Mouse (Mus musculus): ENCODE measurements around the gene Trabd2b.
A peak's percentile ranks its signal among the peaks of the same experiment; 100 is the strongest.

The Trabd2b gene

GRCm38 (mm10) chr4:114652400-114652799, 245.9 kb downstream of the Trabd2b start:
- peak; percentile 56 for DNase-seq

GRCm38 (mm10) chr4:114657933-114658332, 251.4 kb downstream of the Trabd2b start:
- DNase-seq, result no peak

DNA sequence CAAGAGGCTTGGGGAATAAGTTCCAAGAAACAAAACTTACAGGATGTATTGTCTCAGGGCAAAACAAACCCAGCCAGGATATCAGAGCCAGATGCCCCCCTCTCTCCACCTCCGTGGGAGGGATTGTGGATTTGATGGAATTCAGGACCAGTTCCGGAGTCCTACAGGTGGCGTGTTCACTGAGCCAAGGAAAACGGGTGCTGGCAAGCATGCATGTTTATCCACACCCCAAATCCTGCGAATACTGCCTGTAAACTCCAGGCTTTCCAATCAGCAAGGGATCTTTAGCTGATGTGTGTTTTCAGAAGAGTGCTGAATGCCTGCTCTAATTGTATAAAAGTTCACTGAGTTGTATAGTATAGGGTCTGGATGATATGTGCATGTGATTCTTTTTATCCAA, 253.4 kb downstream of the Trabd2b start:
- DNase-seq, result no peak

DNA sequence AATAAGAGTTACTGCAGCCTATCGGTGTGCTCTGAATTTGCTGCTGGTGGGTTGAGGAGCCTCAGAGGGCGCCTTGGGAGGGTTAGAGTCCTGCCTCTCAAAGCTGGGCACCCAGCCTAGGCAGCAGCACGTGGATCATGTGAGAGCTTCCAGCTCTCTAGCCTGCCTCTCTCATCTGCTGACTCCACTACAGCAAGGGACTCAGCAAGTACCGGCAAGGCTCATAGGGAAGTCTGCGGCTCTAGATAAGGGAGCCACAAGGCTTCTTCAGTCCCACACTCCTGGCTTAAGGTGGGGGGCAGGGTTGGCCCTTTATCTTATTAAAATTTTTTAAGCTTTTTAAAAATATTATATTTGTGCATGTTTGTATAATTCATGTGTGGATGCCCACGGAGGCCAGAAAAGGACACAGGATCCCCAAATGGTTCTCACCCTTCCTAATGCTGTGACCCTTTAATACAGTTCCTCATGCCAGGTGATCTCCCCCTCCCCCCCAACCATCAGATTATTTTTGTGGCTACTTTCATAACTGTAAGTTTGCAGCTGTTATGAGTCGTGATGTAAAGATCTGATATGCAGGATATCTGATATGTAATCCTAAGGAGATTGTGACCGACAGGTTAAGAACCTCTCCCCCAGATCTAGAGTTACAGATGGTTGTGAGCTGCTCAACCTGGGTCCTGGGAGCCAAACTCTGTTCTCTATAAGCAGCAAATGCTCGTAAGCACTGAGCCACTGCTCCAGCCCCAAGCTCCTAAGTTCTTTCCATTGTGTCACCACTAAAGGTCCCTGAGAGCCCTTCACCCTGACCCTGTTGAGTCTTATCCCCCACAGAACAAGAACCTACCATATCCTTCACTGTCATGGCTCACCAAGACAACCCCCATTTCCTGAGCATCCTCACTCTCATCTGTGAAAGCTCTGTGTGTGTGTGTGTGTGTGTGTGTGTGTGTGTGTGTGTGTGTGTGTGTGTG, 257.8 kb downstream of the Trabd2b start:
- no peak for DNase-seq

Measured in lung, postnatal 36 days (tissue).